Mouse (Mus musculus): Measurements from ENCODE around the gene BC030499. TPM values are rescaled to one million over a fixed set of nuclear protein-coding genes. Genes with fewer than 3 reads are reported as not detected.

The BC030499 gene
- total RNA-seq, 2 experiments from 2014 or later, result 0.50 to 0.62 TPM

GRCm38 (mm10) chr11:78301357-78302084 is 10.9 kb downstream of the BC030499 start, which contains the start of gene Spag5:
Gene Spag5, plus strand, starts transcription at chr11:78301529.
- DNase-seq, result peak; percentile 88 to 89
- intact Hi-C loops (cut with DNase I), result no loop called here

- DNase-seq, result no peak
Measured at GRCm38 (mm10) chr11:78305272-78305671, 14.6 kb downstream of the BC030499 start.

GRCm38 (mm10) chr11:78310861-78311511 is 20.3 kb downstream of the BC030499 start:
- intact Hi-C loops (cut with DNase I), result no loop called here
- DNase-seq, result no peak

More at GRCm38 (mm10) chr11:78305272-78305671, 14.6 kb downstream of the BC030499 start:
- intact Hi-C loops (cut with DNase I), result no loop called here

- intact Hi-C loops (cut with DNase I), result no loop called here
- no peak for DNase-seq
Measured at GRCm38 (mm10) chr11:78313662-78314061, 23.0 kb downstream of the BC030499 start.

- no peak for DNase-seq
- intact Hi-C loops (cut with DNase I), result no loop called here
Measured at GRCm38 (mm10) chr11:78318411-78318810, 27.8 kb downstream of the BC030499 start.

GRCm38 (mm10) chr11:78322076-78322831 is 31.6 kb downstream of the BC030499 start:
- DNase-seq, result no peak
- intact Hi-C loops (cut with DNase I), result no loop called here

GRCm38 (mm10) chr11:78322860-78323259 is 32.2 kb downstream of the BC030499 start, which contains the start of gene Aldoc:
Gene Aldoc, plus strand, starts transcription at chr11:78322968.
- intact Hi-C loops (cut with DNase I), result no loop called here
- peak; percentile 34 to 46 for DNase-seq

- intact Hi-C loops (cut with DNase I), result no loop called here
- DNase-seq, result no peak
Measured at GRCm38 (mm10) chr11:78324000-78324785, 33.6 kb downstream of the BC030499 start.

- intact Hi-C loops (cut with DNase I), result loop anchor here (5.0 kb wide), 1 partner anchor 63 kb away; the partner anchor contains the start of gene 2610507B11Rik
- DNase-seq, result no peak
Measured at GRCm38 (mm10) chr11:78324965-78325364, 34.3 kb downstream of the BC030499 start.

- intact Hi-C loops (cut with DNase I), result loop anchor here (5.0 kb wide), 1 partner anchor 65 kb away; the partner anchor contains the start of gene 2610507B11Rik
- no peak for DNase-seq
Measured at GRCm38 (mm10) chr11:78327215-78327614, 36.6 kb downstream of the BC030499 start.

- intact Hi-C loops (cut with DNase I), result loop anchor here (5.0 kb wide), 1 partner anchor 66 kb away; the partner anchor contains the start of gene 2610507B11Rik
- peak; percentile 95 to 96 for DNase-seq
Measured at GRCm38 (mm10) chr11:78327634-78328511, 37.2 kb downstream of the BC030499 start, which contains the start of gene Pigs. Gene Pigs, plus strand, starts transcription at chr11:78328415.

GRCm38 (mm10) chr11:78328512-78329056 is 37.9 kb downstream of the BC030499 start:
- no peak for DNase-seq
- intact Hi-C loops (cut with DNase I), result loop anchor here (5.0 kb wide), 1 partner anchor 66 kb away; the partner anchor contains the start of gene 2610507B11Rik

GRCm38 (mm10) chr11:78332676-78333075 is 42.0 kb downstream of the BC030499 start:
- no peak for DNase-seq

GRCm38 (mm10) chr11:78333992-78334391 is 43.4 kb downstream of the BC030499 start:
- no peak for DNase-seq

More at GRCm38 (mm10) chr11:78332676-78333075, 42.0 kb downstream of the BC030499 start:
- intact Hi-C loops (cut with DNase I), result no loop called here

GRCm38 (mm10) chr11:78337040-78337439 is 46.4 kb downstream of the BC030499 start:
- DNase-seq, result no peak
- intact Hi-C loops (cut with DNase I), result no loop called here

More at GRCm38 (mm10) chr11:78333992-78334391, 43.4 kb downstream of the BC030499 start:
- intact Hi-C loops (cut with DNase I), result no loop called here

- intact Hi-C loops (cut with DNase I), result no loop called here
- no peak for DNase-seq
Measured at GRCm38 (mm10) chr11:78341702-78342101, 51.1 kb downstream of the BC030499 start.

GRCm38 (mm10) chr11:78343381-78344327 is 53.0 kb downstream of the BC030499 start, which contains the start of gene Unc119:
Gene Unc119, plus strand, starts transcription at chr11:78343482.
- intact Hi-C loops (cut with DNase I), result no loop called here
- DNase-seq, result peak; percentile 78 to 79

Data from heart, postnatal 36 days (tissue).